Mouse (Mus musculus): ENCODE data around the gene Tmem108. TPM values are rescaled to one million over a fixed set of nuclear protein-coding genes. Genes with fewer than 3 reads are reported as not detected.

Gene Tmem108
- polyA plus RNA-seq, 1 experiment from 2014 or later: 23.1 TPM

DNA sequence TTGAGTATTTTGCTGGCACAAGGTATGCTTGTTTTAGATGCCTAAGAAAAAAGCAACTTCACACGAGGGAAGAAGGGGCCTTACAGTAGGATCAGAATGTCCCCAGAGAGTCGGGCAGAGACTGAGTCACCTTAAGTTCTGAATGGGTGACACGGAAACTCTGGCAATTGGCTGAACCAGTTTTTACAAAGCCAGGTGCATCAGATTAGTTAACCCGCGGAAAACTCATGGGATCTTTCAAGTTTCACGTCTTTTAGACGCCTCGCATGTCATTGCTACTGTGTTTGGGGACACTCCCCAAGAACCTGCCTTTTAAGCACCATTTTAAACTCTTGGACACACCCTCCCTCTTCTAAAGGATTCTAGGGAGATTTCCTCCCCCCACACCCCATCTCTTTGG lies 1.3 kb downstream of the Tmem108 start:
- 30% methylated on average over 8 of the region's 8 CpGs for WGBS
- H3K27me3 ChIP-seq (ENCODE audit: control insufficient read depth, insufficient read depth, low read length): peaks cover 8% of the 10 kb centered on the region; the same call in 1 of the 2 replicates
- no peak overlapping the region for H3K27ac ChIP-seq (ENCODE audit: low read length)
- peak overlapping the region; percentile 95; the same call in 1 of the 2 replicates for H3K4me2 ChIP-seq (replicated peaks; ENCODE audit: low read depth, low read length)
- peak overlapping the region; percentile 61; the same call in 1 of the 2 replicates for H3K4me3 ChIP-seq (ENCODE audit: low read depth, low read length)
- no peak overlapping the region for H3K9ac ChIP-seq (replicated peaks; ENCODE audit: low read depth, low read length)
- no peak for ATAC-seq (ENCODE audit: insufficient number of reproducible peaks, insufficient read depth, low FRiP score, low read depth)
- H3K4me1 ChIP-seq (ENCODE audit: control insufficient read depth, insufficient read depth, low read length): no peaks in the 10 kb centered on the region
- no peaks in the 10 kb centered on the region for H3K9me3 ChIP-seq (ENCODE audit: control insufficient read depth, low read depth, low read length)
- no peaks in the 10 kb centered on the region for H3K36me3 ChIP-seq (ENCODE audit: control insufficient read depth, insufficient read depth, low read length)

GRCm38 (mm10) chr9:103759829-103760228 lies 1.8 kb downstream of the Tmem108 start:
- WGBS: 48% methylated on average over 9 of the region's 9 CpGs
- Histone ChIP-seq H3K9ac (replicated peaks; ENCODE audit: low read depth, low read length) (no peak overlapping the region), H3K27me3 (ENCODE audit: control insufficient read depth, insufficient read depth, low read length) (peaks cover 8% of the 10 kb centered on the region; the same call in 1 of the 2 replicates), H3K4me3 (ENCODE audit: low read depth, low read length) (no peak overlapping the region), H3K9me3 (ENCODE audit: control insufficient read depth, low read depth, low read length) (no peaks in the 10 kb centered on the region), H3K4me1 (ENCODE audit: control insufficient read depth, insufficient read depth, low read length) (no peaks in the 10 kb centered on the region), H3K27ac (ENCODE audit: low read length) (no peak overlapping the region), H3K4me2 (replicated peaks; ENCODE audit: low read depth, low read length) (peak overlapping the region; percentile 14; the same call in 1 of the 2 replicates), H3K36me3 (ENCODE audit: control insufficient read depth, insufficient read depth, low read length) (no peaks in the 10 kb centered on the region)
- ATAC-seq (ENCODE audit: insufficient number of reproducible peaks, insufficient read depth, low FRiP score, low read depth): no peak

DNA sequence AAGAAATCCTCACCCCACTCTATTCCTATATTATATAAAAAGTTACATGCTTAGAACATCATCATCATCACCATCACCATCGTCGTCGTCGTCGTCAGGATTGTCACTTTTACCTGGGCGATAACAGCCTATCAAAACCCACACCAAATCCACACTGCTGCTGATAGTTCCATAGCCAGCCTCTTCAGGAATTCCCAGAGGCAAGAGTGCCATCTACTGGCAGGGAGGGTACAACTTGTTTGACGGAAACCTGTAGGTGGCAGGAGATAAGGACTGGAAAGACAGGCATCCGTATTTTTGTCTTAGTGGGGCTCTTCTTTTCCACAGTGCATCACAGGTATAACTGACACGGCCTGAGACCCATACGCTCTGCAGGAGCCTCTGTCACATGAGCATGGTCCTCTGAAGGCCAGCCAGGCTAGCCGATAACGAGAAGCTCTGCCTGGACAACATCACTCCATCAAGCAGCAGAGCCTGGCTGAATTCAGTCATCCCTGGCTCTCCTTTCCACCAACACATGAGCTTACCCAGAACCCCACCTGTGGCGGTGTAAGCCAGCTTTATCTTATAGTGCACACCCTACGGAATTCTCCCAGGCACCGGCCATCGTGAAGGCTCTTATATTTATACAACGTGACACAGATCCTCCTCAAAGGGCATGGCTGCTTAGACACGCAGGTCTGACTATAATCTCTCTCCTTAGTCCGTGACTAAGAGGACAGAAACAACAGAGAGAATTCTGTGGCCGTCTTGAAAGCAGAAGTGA lies 2.5 kb downstream of the Tmem108 start:
- no peaks in the 10 kb centered on the region for H3K4me1 ChIP-seq (ENCODE audit: control insufficient read depth, insufficient read depth, low read length)
- no peak overlapping the region for H3K9ac ChIP-seq (replicated peaks; ENCODE audit: low read depth, low read length)
- peak overlapping the region; percentile 14; the same call in 1 of the 2 replicates for H3K4me2 ChIP-seq (replicated peaks; ENCODE audit: low read depth, low read length)
- no peaks in the 10 kb centered on the region for H3K36me3 ChIP-seq (ENCODE audit: control insufficient read depth, insufficient read depth, low read length)
- no peak overlapping the region for H3K27ac ChIP-seq (ENCODE audit: low read length)
- 9% methylated on average over 20 of the region's 20 CpGs for WGBS
- no peaks in the 10 kb centered on the region for H3K9me3 ChIP-seq (ENCODE audit: control insufficient read depth, low read depth, low read length)
- peaks cover 8% of the 10 kb centered on the region; the same call in 1 of the 2 replicates for H3K27me3 ChIP-seq (ENCODE audit: control insufficient read depth, insufficient read depth, low read length)
- ATAC-seq (ENCODE audit: insufficient number of reproducible peaks, insufficient read depth, low FRiP score, low read depth): no peak
- H3K4me3 ChIP-seq (ENCODE audit: low read depth, low read length): no peak overlapping the region; the same call in 1 of the 2 replicates

- Histone ChIP-seq H3K9ac (replicated peaks; ENCODE audit: low read depth, low read length) (no peak overlapping the region), H3K36me3 (ENCODE audit: control insufficient read depth, insufficient read depth, low read length) (no peaks in the 10 kb centered on the region), H3K4me2 (replicated peaks; ENCODE audit: low read depth, low read length) (no peak overlapping the region), H3K27me3 (ENCODE audit: control insufficient read depth, insufficient read depth, low read length) (peaks cover 8% of the 10 kb centered on the region; the same call in 1 of the 2 replicates), H3K9me3 (ENCODE audit: control insufficient read depth, low read depth, low read length) (no peaks in the 10 kb centered on the region), H3K4me1 (ENCODE audit: control insufficient read depth, insufficient read depth, low read length) (no peaks in the 10 kb centered on the region), H3K4me3 (ENCODE audit: low read depth, low read length) (no peak overlapping the region), H3K27ac (ENCODE audit: low read length) (no peak overlapping the region)
- WGBS: 83% methylated on average over 7 of the region's 7 CpGs
- ATAC-seq (ENCODE audit: insufficient number of reproducible peaks, insufficient read depth, low FRiP score, low read depth): no peak
Measured at GRCm38 (mm10) chr9:103758246-103758645, 3.4 kb downstream of the Tmem108 start.

GRCm38 (mm10) chr9:103752618-103753017 lies 9.0 kb downstream of the Tmem108 start:
- Histone ChIP-seq H3K27ac (ENCODE audit: low read length) (no peak overlapping the region), H3K4me3 (ENCODE audit: low read depth, low read length) (no peak overlapping the region), H3K27me3 (ENCODE audit: control insufficient read depth, insufficient read depth, low read length) (no peaks in the 10 kb centered on the region), H3K4me1 (ENCODE audit: control insufficient read depth, insufficient read depth, low read length) (no peaks in the 10 kb centered on the region), H3K4me2 (replicated peaks; ENCODE audit: low read depth, low read length) (no peak overlapping the region), H3K36me3 (ENCODE audit: control insufficient read depth, insufficient read depth, low read length) (no peaks in the 10 kb centered on the region), H3K9me3 (ENCODE audit: control insufficient read depth, low read depth, low read length) (no peaks in the 10 kb centered on the region), H3K9ac (replicated peaks; ENCODE audit: low read depth, low read length) (no peak overlapping the region)
- no peak for ATAC-seq (ENCODE audit: insufficient number of reproducible peaks, insufficient read depth, low FRiP score, low read depth)
- 95% methylated on average over 10 of the region's 10 CpGs for WGBS

GRCm38 (mm10) chr9:103751568-103751967 lies 10.1 kb downstream of the Tmem108 start:
- no peak overlapping the region for H3K4me2 ChIP-seq (replicated peaks; ENCODE audit: low read depth, low read length)
- H3K36me3 ChIP-seq (ENCODE audit: control insufficient read depth, insufficient read depth, low read length): no peaks in the 10 kb centered on the region
- no peaks in the 10 kb centered on the region for H3K4me1 ChIP-seq (ENCODE audit: control insufficient read depth, insufficient read depth, low read length)
- no peak overlapping the region for H3K9ac ChIP-seq (replicated peaks; ENCODE audit: low read depth, low read length)
- WGBS: 65% methylated on average over 9 of the region's 9 CpGs
- H3K27me3 ChIP-seq (ENCODE audit: control insufficient read depth, insufficient read depth, low read length): no peaks in the 10 kb centered on the region
- ATAC-seq (ENCODE audit: insufficient number of reproducible peaks, insufficient read depth, low FRiP score, low read depth): no peak
- no peak overlapping the region for H3K4me3 ChIP-seq (ENCODE audit: low read depth, low read length)
- H3K27ac ChIP-seq (ENCODE audit: low read length): no peak overlapping the region
- H3K9me3 ChIP-seq (ENCODE audit: control insufficient read depth, low read depth, low read length): no peaks in the 10 kb centered on the region

GRCm38 (mm10) chr9:103750491-103750890 lies 11.1 kb downstream of the Tmem108 start:
- Histone ChIP-seq H3K4me3 (ENCODE audit: low read depth, low read length) (no peak overlapping the region), H3K36me3 (ENCODE audit: control insufficient read depth, insufficient read depth, low read length) (no peaks in the 10 kb centered on the region), H3K9ac (replicated peaks; ENCODE audit: low read depth, low read length) (no peak overlapping the region), H3K4me2 (replicated peaks; ENCODE audit: low read depth, low read length) (no peak overlapping the region), H3K4me1 (ENCODE audit: control insufficient read depth, insufficient read depth, low read length) (no peaks in the 10 kb centered on the region), H3K9me3 (ENCODE audit: control insufficient read depth, low read depth, low read length) (no peaks in the 10 kb centered on the region), H3K27me3 (ENCODE audit: control insufficient read depth, insufficient read depth, low read length) (no peaks in the 10 kb centered on the region), H3K27ac (ENCODE audit: low read length) (no peak overlapping the region)
- no peak for ATAC-seq (ENCODE audit: insufficient number of reproducible peaks, insufficient read depth, low FRiP score, low read depth)
- 84% methylated on average over 9 of the region's 9 CpGs for WGBS

DNA sequence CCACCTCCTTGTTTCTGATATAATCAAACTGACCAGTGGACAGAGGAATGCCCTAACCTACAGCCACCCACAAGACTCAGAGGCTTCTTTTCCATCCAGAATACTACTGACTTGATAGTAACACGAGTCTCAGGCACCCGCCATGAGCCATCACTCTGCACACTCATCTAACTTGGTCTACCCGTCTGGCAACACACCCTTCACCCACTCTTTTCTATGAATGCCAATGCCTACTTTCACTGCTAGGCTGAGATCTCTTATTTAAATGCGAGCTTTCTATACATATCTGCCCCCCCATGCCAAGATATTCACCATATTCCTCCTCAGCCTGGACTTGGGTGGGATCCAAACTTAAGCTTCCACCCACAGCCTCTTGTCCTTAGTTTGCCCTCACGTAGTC lies 15.0 kb downstream of the Tmem108 start:
- H3K4me3 ChIP-seq (ENCODE audit: low read depth, low read length): no peak overlapping the region
- no peak overlapping the region for H3K4me2 ChIP-seq (replicated peaks; ENCODE audit: low read depth, low read length)
- no peak for ATAC-seq (ENCODE audit: insufficient number of reproducible peaks, insufficient read depth, low FRiP score, low read depth)
- no peaks in the 10 kb centered on the region for H3K4me1 ChIP-seq (ENCODE audit: control insufficient read depth, insufficient read depth, low read length)
- no peaks in the 10 kb centered on the region for H3K27me3 ChIP-seq (ENCODE audit: control insufficient read depth, insufficient read depth, low read length)
- H3K9me3 ChIP-seq (ENCODE audit: control insufficient read depth, low read depth, low read length): no peaks in the 10 kb centered on the region
- no peak overlapping the region for H3K9ac ChIP-seq (replicated peaks; ENCODE audit: low read depth, low read length)
- 90% methylated on average over 5 of the region's 5 CpGs for WGBS
- H3K36me3 ChIP-seq (ENCODE audit: control insufficient read depth, insufficient read depth, low read length): no peaks in the 10 kb centered on the region
- no peak overlapping the region for H3K27ac ChIP-seq (ENCODE audit: low read length)
